Mouse (Mus musculus) right cerebral cortex, postnatal 4 days (tissue): ENCODE measurements at regions not wholly inside any gene's neighbourhood (a gene's known extent, or its start where the extent isn't known, plus 50 kb on each side); places are given as distances from the start of the nearest gene placed in this dataset.
"Not testable (repeated sequence)": the region's sequence is repeated elsewhere in the genome, so short reads cannot be mapped to it uniquely, and the experiment has no call there.

ENCODE experiments used
- DNase-seq: peaks from one replicate; pipeline ENCODE4 v3.0.0-alpha.2; 2022

GRCm38 (mm10) chr8:37239354-37239753 lies 245.9 kb downstream of the AI429214 start:
- no peak for DNase-seq

- not testable (repeated sequence) for DNase-seq
Observed at GRCm38 (mm10) chr8:37251234-37251633, 257.8 kb downstream of the AI429214 start.

DNA sequence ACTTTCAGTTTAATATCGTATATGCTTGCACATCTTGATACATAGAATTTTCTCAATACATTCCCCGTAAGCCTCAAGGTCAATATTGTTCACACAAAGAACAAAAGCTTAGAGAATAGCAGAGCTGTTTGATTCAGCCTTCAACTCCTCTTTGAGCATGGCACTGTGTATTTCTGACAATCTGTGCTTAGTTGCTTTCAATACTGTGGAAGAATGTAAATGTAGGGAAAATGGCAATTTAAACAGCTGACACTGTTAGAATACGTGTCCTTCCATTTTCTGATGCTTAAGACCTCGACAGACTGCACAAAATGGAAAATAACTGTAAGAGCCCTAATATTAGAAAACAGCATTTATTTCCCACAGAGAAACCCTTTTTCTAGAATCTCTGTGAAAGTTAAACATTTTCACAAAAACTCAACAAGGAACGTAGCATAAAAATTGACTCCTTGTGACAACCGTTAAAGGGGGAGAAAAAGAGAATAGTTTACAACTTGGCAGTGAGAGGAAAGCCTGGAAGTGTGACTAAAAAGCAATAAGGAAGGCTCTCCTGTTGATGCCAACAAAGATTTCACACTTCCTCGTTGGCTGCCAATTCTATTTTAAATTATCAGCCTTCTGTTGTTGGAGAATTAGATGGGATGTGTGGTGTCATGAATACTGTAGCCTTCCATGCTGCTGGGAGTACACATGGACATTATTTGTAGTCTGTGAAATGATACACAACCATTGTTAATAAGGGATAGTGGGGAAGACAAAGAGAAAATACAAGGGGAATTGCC lies 297.9 kb downstream of the AI429214 start:
- no peak for DNase-seq
